Mouse (Mus musculus) CH12F3 (cell line): Measurements from ENCODE around the gene Olfr303.
"Not testable (repeated sequence)": the region's sequence is repeated elsewhere in the genome, so short reads cannot be mapped to it uniquely, and the experiment has no call there.

ENCODE experiments used
- in situ Hi-C: fragments of 300-500 bp; cut with MboI; formaldehyde crosslinking; loops from 2 replicates; pipeline ENCODE4 v1.14.3; 2020; ENCODE audit warnings: low sequenced_read_pairs

Olfr303 gene

DNA sequence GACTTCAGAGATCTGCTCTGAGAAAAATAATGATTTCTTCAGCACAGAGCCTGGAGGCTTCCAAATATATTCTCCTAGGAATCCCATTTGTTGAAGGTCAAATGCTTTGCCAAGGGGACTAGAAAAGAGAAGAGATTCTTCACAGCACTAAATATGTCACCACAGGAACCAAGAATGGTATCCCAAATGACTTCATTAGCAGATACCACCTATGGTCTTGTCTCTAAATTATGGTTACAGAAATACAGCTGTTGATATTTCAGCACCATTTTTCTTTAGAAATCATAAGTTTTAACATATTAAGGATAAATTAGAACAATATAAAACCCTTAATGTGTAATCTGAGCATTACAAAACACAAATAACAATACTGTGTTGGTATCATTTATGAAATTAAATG lies at the start of gene Olfr303:
Olfr303 (minus strand) TSS at position 101 of the 400 bp plus-strand sequence.
- in situ Hi-C loops = no loop called here

DNA sequence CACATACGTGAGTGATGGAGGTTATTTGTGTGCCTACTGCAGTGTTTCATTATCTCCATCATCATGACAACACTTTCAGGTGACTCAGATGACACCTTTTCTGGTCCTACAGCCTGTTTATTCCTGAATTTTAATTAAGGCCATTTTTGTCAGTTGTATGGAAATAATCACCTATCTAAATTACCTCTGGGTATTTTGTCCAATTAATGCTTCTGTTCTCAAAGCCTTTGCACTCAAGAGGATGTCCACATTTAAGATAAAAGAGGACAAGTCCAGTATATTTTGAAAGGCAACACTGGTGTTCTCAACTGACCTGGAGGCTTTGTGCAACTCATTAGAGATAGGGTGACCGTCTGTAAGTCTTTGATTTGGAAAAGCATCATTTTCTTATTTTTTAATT lies 6.0 kb upstream of the Olfr303 start, which contains the start of gene Olfr301:
Olfr301 (plus strand) TSS at position 301 of the 400 bp plus-strand sequence.
- in situ Hi-C loops = no loop called here

DNA sequence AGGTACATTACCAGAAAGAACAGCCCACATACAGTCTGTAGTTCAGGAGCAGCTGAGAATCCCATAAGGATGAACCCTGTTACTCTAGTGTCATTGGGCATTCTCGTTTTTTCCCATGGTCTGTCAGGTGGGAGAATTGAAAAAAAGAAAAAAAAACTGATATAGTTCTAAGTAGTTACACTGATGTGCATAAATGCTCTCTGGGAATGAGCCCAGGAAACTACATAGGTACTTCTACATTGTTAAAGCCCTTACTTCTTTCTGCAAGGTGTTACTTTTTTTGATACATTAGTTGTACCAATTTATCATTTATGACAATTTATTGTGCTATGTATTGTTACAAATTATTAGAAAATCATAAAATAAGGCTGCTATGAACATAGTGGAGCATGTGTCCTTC lies 11.0 kb downstream of the Olfr303 start, which contains the start of gene Olfr304:
Olfr304 (minus strand) TSS at position 101 of the 400 bp plus-strand sequence.
- in situ Hi-C loops = no loop called here

DNA sequence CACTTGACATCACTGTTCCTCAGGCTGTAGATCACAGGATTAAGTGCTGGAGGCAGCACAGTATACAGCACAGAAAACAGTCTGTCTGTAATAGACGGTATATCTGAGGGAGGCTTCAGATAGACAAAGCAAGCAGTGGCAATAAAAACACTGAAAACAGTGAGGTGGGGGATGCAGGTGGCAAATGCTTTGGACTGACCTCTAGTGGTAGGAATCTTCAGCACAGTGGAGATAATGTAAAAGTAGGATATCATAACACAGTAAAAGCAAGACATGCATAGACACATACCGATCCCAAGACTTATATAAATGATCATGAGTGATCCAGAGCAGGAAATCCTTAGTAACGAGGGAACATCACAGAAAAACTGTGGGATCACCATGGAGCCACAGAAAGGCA lies 11.8 kb downstream of the Olfr303 start:
- in situ Hi-C loops = no loop called here

DNA sequence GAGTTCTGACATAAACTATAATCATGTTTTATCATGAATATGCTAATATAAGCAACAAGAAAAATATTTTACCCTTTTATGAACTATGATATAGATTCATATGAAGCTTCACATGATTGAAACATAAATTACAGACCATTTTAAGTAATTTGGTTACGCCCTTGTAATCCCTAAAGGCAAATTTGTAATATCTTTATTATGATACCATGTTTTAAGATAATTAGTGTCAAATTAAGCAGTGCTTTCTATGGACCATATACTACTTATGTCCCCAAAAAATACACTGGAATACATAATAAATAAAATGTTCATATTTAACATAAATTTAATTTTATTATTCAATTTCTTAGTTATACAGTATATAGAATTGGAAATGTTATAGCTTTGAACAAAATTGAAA lies 30.8 kb downstream of the Olfr303 start, which contains the start of gene Olfr305:
Olfr305 (minus strand) TSS at position 101 of the 400 bp plus-strand sequence.
- in situ Hi-C loops = no loop called here

DNA sequence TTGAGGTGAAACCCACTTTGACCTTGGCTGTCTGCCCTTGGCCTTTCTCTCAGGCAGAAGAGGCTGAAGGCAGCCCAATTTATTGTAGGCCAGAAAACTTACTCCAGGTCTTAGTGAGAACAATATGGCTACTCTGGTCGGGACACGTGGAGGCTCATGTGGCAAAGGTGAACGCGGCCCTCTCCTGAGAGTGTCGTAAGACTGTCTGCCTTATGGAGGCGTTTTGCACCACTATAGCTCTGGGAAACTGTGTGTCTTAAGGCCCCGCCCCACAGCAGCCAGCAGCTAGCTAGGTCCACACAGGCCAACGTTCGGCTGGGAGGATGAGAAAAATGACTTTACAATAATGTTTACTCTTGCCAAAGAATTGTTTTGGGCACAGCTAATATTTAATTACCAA lies 51.3 kb downstream of the Olfr303 start:
- in situ Hi-C loops = not testable (repeated sequence)

DNA sequence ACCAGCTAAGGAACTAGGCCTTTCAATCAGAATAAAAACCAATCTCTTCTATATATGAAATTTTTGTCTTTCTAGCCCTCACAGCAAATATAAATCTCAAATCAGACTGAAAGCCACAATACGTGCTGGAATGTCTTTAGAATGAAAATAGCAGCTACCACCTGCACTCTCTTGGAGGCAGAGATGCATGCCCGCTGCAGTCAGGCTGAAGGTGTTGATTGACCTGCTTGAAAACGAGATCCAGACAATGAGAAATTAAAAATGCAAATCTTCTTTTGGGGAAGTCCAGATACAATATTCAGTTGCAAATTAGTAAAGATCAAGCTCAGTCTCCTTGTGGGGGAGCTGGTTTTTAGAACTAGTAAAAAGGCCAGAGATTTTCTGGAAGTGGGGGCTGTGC lies 53.3 kb downstream of the Olfr303 start:
- in situ Hi-C loops = no loop called here

DNA sequence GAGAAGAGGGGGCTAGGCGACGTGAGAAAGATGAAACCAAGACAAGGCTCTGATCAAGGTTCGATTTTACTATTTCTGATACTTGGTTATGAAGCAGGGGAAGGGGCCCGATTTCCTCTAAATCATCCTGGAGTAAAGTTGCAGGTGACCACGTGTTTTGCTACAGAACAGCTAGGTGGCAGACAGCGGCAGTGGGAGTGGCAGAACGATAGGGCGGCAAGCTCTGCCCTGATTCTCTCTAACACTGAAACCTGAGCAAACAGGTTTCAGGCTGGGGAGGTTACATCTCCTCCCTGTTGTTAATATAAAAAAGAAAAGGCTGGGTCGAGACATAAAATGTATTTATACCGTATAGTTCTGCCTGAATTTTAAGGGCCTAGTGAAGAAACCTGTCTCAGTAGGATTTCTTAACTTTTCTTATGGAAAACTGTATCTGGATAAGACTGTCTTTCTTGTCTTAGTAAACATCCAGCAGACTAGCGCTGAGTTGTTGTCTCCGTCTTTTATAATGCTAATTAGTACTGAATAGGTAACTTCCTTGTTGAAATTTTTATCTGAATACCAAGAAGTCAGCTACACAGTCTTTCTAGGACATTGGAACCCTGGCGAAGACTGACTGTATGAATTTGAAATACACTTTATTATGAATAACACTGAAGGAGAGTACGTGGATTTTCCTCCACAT lies 54.6 kb downstream of the Olfr303 start:
- in situ Hi-C loops = no loop called here
